Mouse (Mus musculus) lung, postnatal 0 days (tissue): Measurements from ENCODE around the gene Samd4b.

Experiments used
- CTCF ChIP-seq: IDR thresholded peaks from 2 replicates; pipeline ENCODE4 v1.5.1; 2016; ENCODE audit warnings: antibody characterized with exemption, mild to moderate bottlenecking
- EP300 ChIP-seq: IDR thresholded peaks from 2 replicates; pipeline ENCODE4 v1.6.1; 2016; ENCODE audit warnings: antibody characterized with exemption, mild to moderate bottlenecking, control low read depth

DNA sequence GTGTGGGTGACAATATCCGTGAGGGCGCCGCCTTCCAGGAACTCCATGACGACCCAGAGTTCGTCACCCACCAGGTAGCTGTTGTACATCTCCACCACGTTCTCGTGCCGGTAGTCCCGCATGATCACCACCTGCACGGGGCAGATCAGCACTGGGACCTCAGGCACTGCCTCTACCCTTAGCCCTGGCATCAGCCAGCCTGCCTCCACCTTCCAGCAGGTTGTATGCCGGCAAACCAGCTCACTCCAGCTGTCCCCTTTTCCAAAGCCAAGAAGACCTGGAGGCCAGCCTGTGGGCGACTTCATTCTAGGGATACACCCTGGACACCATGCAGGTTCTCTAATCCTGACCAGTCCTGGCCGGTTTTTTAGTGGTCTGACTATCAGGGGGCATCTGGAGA is 35.0 kb downstream of the Samd4b start:
- no peak for TF ChIP-seq CTCF
- no peak for TF ChIP-seq EP300
